Mouse (Mus musculus) heart, adult 2 months (tissue): ENCODE data around the gene Shank1.

Source experiments
- CTCF ChIP-seq: fragments of 200-600 bp; IDR thresholded peaks from 2 replicates; pipeline ENCODE4 v1.8.1; 2022; ENCODE audit warnings: antibody characterized with exemption, mild to moderate bottlenecking, moderate library complexity
- POLR2A ChIP-seq: fragments of 200-500 bp; IDR thresholded peaks from 2 replicates; pipeline ENCODE4 v1.6.1; 2011; ENCODE audit warnings: mild to moderate bottlenecking, low read depth, low read length, control low read depth; ENCODE audit not compliant: insufficient read depth

DNA sequence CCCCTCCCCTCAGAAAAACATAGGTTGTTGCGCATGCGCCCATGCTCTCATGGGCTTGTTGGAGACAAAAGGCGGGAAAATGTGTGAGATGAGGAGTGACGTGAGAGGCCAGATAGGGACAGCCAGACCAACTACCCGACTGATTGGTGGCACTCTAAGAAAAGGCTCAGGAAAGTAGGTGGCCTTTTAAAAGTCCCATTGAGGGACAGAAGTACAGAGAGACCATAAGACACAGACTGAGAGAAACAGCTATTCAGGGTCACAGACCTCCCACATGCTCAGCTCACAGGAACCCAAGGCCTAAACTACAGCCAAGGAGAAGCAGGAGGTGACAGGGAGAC, 95.9 kb downstream of the Shank1 start:
- TF ChIP-seq POLR2A (no peak), CTCF (no peak)
